Mouse (Mus musculus): ENCODE data around the gene N4bp2l2. TPM values are rescaled to one million over a fixed set of nuclear protein-coding genes. Genes with fewer than 3 reads are reported as not detected.

The N4bp2l2 gene
- polyA plus RNA-seq, 1 experiment from 2014 or later = 41.5 TPM

DNA sequence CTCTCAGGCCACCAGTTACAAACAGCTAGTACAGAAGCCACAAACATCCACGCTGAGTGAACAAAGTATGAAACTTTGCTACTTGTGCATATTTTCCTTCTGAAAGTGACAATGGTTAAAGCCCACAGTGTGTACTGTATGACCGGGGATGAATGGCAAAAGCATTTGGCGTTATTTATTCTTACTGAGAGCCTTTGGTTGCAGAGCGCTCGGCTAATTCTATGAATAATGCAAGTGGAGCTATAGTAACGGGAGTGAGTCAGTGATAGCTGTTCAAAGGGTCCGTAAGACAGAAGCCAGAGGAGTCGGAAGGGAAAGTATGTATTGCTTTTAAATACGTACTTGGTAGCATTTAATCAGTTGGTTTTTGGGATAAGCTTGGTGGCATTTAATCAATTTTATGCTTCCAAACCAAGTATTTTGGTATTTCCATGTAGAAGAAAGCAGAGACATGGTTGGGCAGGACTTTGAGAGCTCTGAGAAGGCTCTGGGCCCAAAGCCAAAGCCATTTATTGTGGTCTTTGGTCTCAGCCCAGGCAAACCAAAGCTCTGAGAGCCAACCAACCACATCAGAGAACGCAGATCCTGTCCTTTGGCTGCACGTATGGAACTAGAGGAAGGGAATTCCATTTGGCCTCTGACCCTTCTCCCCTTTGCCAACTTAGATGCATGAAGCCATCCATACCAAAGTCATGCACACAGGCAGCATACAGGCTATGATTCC, 95.3 kb downstream of the N4bp2l2 start:
- H3K9ac ChIP-seq = no peak overlapping the region
- H3K4me2 ChIP-seq = no peak overlapping the region
- 83% methylated on average over 11 of the region's 11 CpGs for WGBS
- H3K27me3 ChIP-seq (replicated peaks) = no peaks in the 10 kb centered on the region
- peaks cover 11% of the 10 kb centered on the region; the same call in 1 of the 2 replicates for H3K36me3 ChIP-seq
- H3K27ac ChIP-seq = no peak overlapping the region
- H3K4me1 ChIP-seq = no peaks in the 10 kb centered on the region
- H3K9me3 ChIP-seq = no peaks in the 10 kb centered on the region
- no peak for ATAC-seq (ENCODE audit: insufficient read depth, low FRiP score, low read depth)
- no peak overlapping the region for H3K4me3 ChIP-seq (replicated peaks)

- peaks cover 14% of the 10 kb centered on the region for H3K36me3 ChIP-seq
Observed at GRCm38 (mm10) chr5:150566971-150567370, 99.0 kb downstream of the N4bp2l2 start.

DNA sequence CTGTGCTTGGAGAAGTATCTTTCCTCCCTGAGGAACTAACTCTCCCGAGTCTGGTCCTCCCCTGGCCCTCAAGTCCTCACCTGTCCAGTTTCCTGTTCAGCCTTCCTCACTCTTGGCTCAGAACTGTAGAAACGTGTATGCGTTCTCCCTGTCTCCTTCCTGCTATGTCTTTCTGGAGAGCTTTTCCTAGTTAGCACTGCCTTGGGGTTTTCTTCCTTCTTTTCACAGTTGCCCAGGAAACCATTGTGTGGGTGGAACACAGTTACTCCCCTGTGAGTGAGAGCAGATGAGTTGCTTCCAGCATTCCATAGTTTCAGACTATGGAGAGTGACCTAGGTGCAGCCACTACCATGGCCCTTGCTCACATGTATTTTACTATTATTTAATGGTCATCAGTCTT, 99.8 kb downstream of the N4bp2l2 start:
- 59% methylated on average over 3 of the region's 3 CpGs for WGBS
- Histone ChIP-seq H3K36me3 (peaks cover 17% of the 10 kb centered on the region), H3K27ac (no peak overlapping the region), H3K4me3 (replicated peaks) (no peak overlapping the region), H3K4me1 (no peaks in the 10 kb centered on the region), H3K4me2 (no peak overlapping the region), H3K9me3 (no peaks in the 10 kb centered on the region), H3K27me3 (replicated peaks) (no peaks in the 10 kb centered on the region), H3K9ac (no peak overlapping the region)
- no peak for ATAC-seq (ENCODE audit: insufficient read depth, low FRiP score, low read depth)

More at GRCm38 (mm10) chr5:150566971-150567370, 99.0 kb downstream of the N4bp2l2 start:
- Histone ChIP-seq H3K4me2 (no peak overlapping the region), H3K9ac (no peak overlapping the region), H3K27ac (no peak overlapping the region), H3K4me1 (no peaks in the 10 kb centered on the region), H3K9me3 (no peaks in the 10 kb centered on the region), H3K27me3 (replicated peaks) (no peaks in the 10 kb centered on the region), H3K4me3 (replicated peaks) (no peak overlapping the region)
- ATAC-seq (ENCODE audit: insufficient read depth, low FRiP score, low read depth) = no peak
- 84% methylated on average over 5 of the region's 5 CpGs for WGBS

GRCm38 (mm10) chr5:150564426-150564825, 101.6 kb downstream of the N4bp2l2 start:
- peaks cover 17% of the 10 kb centered on the region for H3K36me3 ChIP-seq
- H3K4me2 ChIP-seq = no peak overlapping the region
- no peaks in the 10 kb centered on the region for H3K4me1 ChIP-seq
- no peak overlapping the region for H3K27ac ChIP-seq
- H3K9ac ChIP-seq = no peak overlapping the region
- no peaks in the 10 kb centered on the region for H3K9me3 ChIP-seq
- ATAC-seq (ENCODE audit: insufficient read depth, low FRiP score, low read depth) = no peak
- H3K4me3 ChIP-seq (replicated peaks) = no peak overlapping the region
- no peaks in the 10 kb centered on the region for H3K27me3 ChIP-seq (replicated peaks)
- 91% methylated on average over 6 of the region's 6 CpGs for WGBS

GRCm38 (mm10) chr5:150561783-150562182, 104.2 kb downstream of the N4bp2l2 start:
- Histone ChIP-seq H3K4me2 (no peak overlapping the region), H3K27me3 (replicated peaks) (no peaks in the 10 kb centered on the region), H3K4me1 (no peaks in the 10 kb centered on the region), H3K9me3 (no peaks in the 10 kb centered on the region), H3K36me3 (peaks cover 6% of the 10 kb centered on the region), H3K4me3 (replicated peaks) (no peak overlapping the region), H3K9ac (no peak overlapping the region), H3K27ac (no peak overlapping the region)
- 81% methylated on average over 5 of the region's 5 CpGs for WGBS
- no peak for ATAC-seq (ENCODE audit: insufficient read depth, low FRiP score, low read depth)

DNA sequence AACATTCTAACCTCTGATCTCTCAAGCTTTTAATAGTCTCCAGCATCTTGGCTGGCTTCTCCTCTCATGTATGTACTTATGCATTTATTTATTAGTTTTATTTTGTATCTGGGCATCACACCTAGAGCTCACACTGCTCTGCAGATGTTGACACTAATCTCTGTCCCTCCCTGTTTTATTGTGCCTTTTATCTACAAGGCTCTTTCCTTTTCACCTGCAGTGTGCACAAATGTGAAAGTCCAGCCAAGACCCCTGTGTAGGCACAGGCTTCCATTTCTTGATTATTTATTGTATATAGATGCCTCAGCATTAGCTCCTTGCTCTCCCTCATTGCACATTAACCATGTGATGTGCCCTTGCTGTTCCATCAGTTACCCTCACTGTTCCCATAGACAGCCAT, 104.6 kb downstream of the N4bp2l2 start:
- Histone ChIP-seq H3K9ac (no peak overlapping the region), H3K9me3 (no peaks in the 10 kb centered on the region), H3K4me1 (no peaks in the 10 kb centered on the region), H3K27me3 (replicated peaks) (no peaks in the 10 kb centered on the region), H3K4me3 (replicated peaks) (no peak overlapping the region), H3K4me2 (no peak overlapping the region), H3K27ac (no peak overlapping the region), H3K36me3 (peaks cover 6% of the 10 kb centered on the region)
- 0 out of 2 replicates have a peak, but pooled peaks have one; percentile 22 for ATAC-seq (ENCODE audit: insufficient read depth, low FRiP score, low read depth)

GRCm38 (mm10) chr5:150560851-150561250, 105.1 kb downstream of the N4bp2l2 start:
- no peak overlapping the region for H3K4me2 ChIP-seq
- H3K9ac ChIP-seq = no peak overlapping the region
- ATAC-seq (ENCODE audit: insufficient read depth, low FRiP score, low read depth) = no peak
- H3K4me3 ChIP-seq (replicated peaks) = no peak overlapping the region
- no peaks in the 10 kb centered on the region for H3K4me1 ChIP-seq
- H3K27me3 ChIP-seq (replicated peaks) = no peaks in the 10 kb centered on the region
- 95% methylated on average over 5 of the region's 5 CpGs for WGBS
- H3K27ac ChIP-seq = no peak overlapping the region
- no peaks in the 10 kb centered on the region for H3K9me3 ChIP-seq
- peaks cover 6% of the 10 kb centered on the region for H3K36me3 ChIP-seq

GRCm38 (mm10) chr5:150559519-150560103, 106.4 kb downstream of the N4bp2l2 start:
- Histone ChIP-seq H3K36me3 (peaks cover 6% of the 10 kb centered on the region), H3K4me1 (no peaks in the 10 kb centered on the region), H3K9ac (no peak overlapping the region), H3K27me3 (replicated peaks) (no peaks in the 10 kb centered on the region), H3K9me3 (no peaks in the 10 kb centered on the region), H3K27ac (no peak overlapping the region), H3K4me2 (no peak overlapping the region), H3K4me3 (replicated peaks) (no peak overlapping the region)
- 93% methylated on average over 6 of the region's 6 CpGs for WGBS
- ATAC-seq (ENCODE audit: insufficient read depth, low FRiP score, low read depth) = no peak

Other genes with a start within 250 kb of the N4bp2l2 start
- gene Zar1l, start 148.0 kb downstream of the N4bp2l2 start, polyA plus RNA-seq (2015; fragmentation: Nextera tagmentation; extraction: Ambion mirVana) = not detected in 2 replicates
- gene Brca2, start 143.6 kb downstream of the N4bp2l2 start, polyA plus RNA-seq (2015; fragmentation: Nextera tagmentation; extraction: Ambion mirVana) = 20.1 and 22.1 TPM in 2 replicates
- 7.1 and 7.8 TPM in 2 replicates for gene N4bp2l1, start 69.0 kb downstream of the N4bp2l2 start, polyA plus RNA-seq (2015; fragmentation: Nextera tagmentation; extraction: Ambion mirVana)
- 28.4 and 29.6 TPM in 2 replicates for gene Pds5b, start 7.6 kb upstream of the N4bp2l2 start, polyA plus RNA-seq (2015; fragmentation: Nextera tagmentation; extraction: Ambion mirVana)